Mouse (Mus musculus): ENCODE results near the gene Map3k6. TPM values are rescaled to one million over a fixed set of nuclear protein-coding genes. Genes with fewer than 3 reads are reported as not detected.

The Map3k6 gene
- polyA plus RNA-seq, 1 experiment: 27.9 TPM

DNA sequence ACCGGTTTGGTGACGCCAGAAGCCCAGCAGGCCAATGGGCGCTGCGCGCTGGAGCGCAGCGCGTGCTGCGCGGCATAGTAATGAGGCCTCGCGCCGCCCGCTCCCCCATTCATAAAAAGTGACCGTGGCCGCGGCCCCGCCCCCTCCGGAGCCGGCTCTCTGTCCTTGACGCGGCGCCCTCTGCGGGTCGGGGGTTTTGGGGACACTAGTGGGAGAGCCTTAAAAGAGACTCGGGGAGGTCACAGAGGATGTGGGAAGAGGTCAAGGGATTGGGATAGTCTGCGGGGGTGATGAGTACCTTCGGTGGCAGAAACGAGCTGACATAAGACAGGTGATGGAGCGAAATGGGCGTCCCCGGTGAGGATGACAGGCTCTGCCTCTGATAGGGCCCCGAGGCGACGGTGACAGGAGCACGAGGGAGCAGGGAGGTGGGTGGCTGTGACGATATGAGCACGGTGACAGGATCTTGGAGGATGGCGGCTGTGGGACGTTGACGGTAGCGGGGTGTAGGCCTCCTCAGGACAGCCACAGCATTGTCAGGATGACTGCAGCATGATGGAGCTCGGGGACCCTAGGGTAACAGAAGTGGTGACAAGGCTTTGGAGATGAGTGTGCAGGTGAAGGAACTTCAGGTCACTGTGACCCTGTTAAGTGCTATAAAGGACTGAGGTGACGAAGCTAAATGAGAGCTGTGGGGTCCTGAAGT, 27.9 kb upstream of the Map3k6 start:
- no peak for TF ChIP-seq CTCF (IDR thresholded peaks at IDR 0.05; ENCODE audit: insufficient read depth, low read length)
- TF ChIP-seq POLR2A (IDR thresholded peaks at IDR 0.05; ENCODE audit: borderline replicate concordance, extremely low read depth, low read depth, low read length): no peak
- H3K4me1 ChIP-seq (ENCODE audit: control insufficient read depth, insufficient read depth, low read length): peaks cover 6% of the 10 kb centered on the region
- no peak overlapping the region for H3K4me3 ChIP-seq (replicated peaks; ENCODE audit: extremely low read depth, low read depth, low read length)
- DNase-seq: peak; percentile 80
- 2% methylated on average over 44 of the region's 44 CpGs for WGBS

GRCm38 (mm10) chr4:133213268-133213590, 27.4 kb upstream of the Map3k6 start:
- DNase-seq: no peak
- no peak overlapping the region for H3K4me3 ChIP-seq (replicated peaks; ENCODE audit: extremely low read depth, low read depth, low read length)
- TF ChIP-seq POLR2A (IDR thresholded peaks at IDR 0.05; ENCODE audit: borderline replicate concordance, extremely low read depth, low read depth, low read length): no peak
- no peak for TF ChIP-seq CTCF (IDR thresholded peaks at IDR 0.05; ENCODE audit: insufficient read depth, low read length)
- WGBS: 6% methylated on average over 9 of the region's 9 CpGs
- peaks cover 6% of the 10 kb centered on the region for H3K4me1 ChIP-seq (ENCODE audit: control insufficient read depth, insufficient read depth, low read length)

GRCm38 (mm10) chr4:133213661-133214060, 27.0 kb upstream of the Map3k6 start:
- TF ChIP-seq CTCF (IDR thresholded peaks at IDR 0.05; ENCODE audit: insufficient read depth, low read length) (no peak), POLR2A (IDR thresholded peaks at IDR 0.05; ENCODE audit: borderline replicate concordance, extremely low read depth, low read depth, low read length) (no peak)
- no peak overlapping the region for H3K4me3 ChIP-seq (replicated peaks; ENCODE audit: extremely low read depth, low read depth, low read length)
- DNase-seq: no peak
- WGBS: 37% methylated on average over 10 of the region's 10 CpGs
- H3K4me1 ChIP-seq (ENCODE audit: control insufficient read depth, insufficient read depth, low read length): peaks cover 6% of the 10 kb centered on the region

DNA sequence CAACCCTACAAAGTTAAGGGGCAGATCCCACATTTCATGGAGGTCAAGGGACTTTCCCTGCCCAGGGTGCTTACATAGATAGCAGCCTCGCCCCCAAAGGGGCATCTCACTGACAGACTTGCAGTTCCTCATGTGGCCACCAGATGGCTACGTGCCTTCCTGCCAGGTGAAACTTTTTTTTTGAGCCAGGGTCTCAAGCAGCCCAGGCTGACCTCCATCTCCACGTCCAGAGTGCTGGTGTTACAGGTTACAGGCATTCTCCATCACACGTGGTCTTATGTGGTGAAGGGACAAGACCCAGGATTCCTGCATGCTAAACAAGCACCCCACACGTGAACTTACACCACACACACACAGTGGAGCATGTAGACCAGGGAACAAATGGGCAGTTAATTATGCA, 23.0 kb upstream of the Map3k6 start:
- WGBS: 9% methylated on average over 5 of the region's 5 CpGs
- no peak for TF ChIP-seq POLR2A (IDR thresholded peaks at IDR 0.05; ENCODE audit: borderline replicate concordance, extremely low read depth, low read depth, low read length)
- peak; percentile 92 for TF ChIP-seq CTCF (IDR thresholded peaks at IDR 0.05; ENCODE audit: insufficient read depth, low read length)
- DNase-seq: peak; percentile 67
- Histone ChIP-seq H3K4me1 (ENCODE audit: control insufficient read depth, insufficient read depth, low read length) (peaks cover 8% of the 10 kb centered on the region), H3K4me3 (replicated peaks; ENCODE audit: extremely low read depth, low read depth, low read length) (no peak overlapping the region)

DNA sequence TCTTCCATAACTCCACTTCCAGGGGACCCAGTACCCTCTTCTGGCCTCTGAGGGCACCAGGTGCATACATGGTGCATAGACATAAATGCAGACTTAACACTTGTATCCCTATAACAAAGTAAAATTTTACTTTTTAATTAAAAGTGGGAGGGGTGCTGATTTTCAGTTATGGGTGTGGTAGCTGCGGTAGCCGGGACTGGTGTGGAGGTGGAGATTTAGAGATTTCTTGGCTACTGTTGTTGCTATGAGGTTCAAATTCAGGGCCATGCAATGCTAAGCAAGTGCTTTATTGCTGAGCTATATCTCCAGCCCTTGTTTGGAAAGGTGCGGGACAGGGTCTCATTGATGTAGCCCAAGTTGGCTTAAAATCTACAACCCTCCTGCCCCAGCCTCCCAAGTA, 21.9 kb upstream of the Map3k6 start:
- no peak overlapping the region for H3K4me3 ChIP-seq (replicated peaks; ENCODE audit: extremely low read depth, low read depth, low read length)
- 0 out of 2 replicates have a peak, but pooled peaks cover 2% of the 10 kb centered on the region for H3K4me1 ChIP-seq (ENCODE audit: control insufficient read depth, insufficient read depth, low read length)
- TF ChIP-seq CTCF (IDR thresholded peaks at IDR 0.05; ENCODE audit: insufficient read depth, low read length) (no peak), POLR2A (IDR thresholded peaks at IDR 0.05; ENCODE audit: borderline replicate concordance, extremely low read depth, low read depth, low read length) (no peak)
- DNase-seq: no peak
- WGBS: 74% methylated on average over 3 of the region's 3 CpGs

DNA sequence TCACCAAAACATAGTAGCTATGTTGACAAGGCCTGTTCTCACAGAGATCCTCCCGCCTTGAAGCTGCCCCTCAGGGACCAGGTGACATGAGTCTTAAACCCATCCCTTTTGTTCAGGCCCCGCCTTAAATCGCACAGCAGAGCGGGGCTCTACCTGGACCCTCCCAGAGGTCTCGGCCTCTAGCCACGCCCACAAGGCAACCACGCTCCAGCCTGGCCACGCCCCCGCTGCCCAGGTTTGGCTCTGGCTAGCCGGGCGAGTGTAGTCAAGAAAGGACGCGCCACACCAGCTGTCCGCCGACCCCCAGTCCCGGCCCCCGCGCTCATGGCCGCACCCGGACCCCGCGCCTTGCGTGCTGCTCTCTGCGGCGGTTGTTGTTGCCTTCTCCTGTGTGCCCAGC, 20.0 kb upstream of the Map3k6 start:
- Histone ChIP-seq H3K4me3 (replicated peaks; ENCODE audit: extremely low read depth, low read depth, low read length) (no peak overlapping the region), H3K4me1 (ENCODE audit: control insufficient read depth, insufficient read depth, low read length) (0 out of 2 replicates have a peak, but pooled peaks cover 2% of the 10 kb centered on the region)
- 16% methylated on average over 25 of the region's 25 CpGs for WGBS
- TF ChIP-seq POLR2A (IDR thresholded peaks at IDR 0.05; ENCODE audit: borderline replicate concordance, extremely low read depth, low read depth, low read length): no peak
- no peak for TF ChIP-seq CTCF (IDR thresholded peaks at IDR 0.05; ENCODE audit: insufficient read depth, low read length)
- peak; percentile 64 for DNase-seq

- H3K4me3 ChIP-seq (replicated peaks; ENCODE audit: extremely low read depth, low read depth, low read length): no peak overlapping the region
- no peak for TF ChIP-seq CTCF (IDR thresholded peaks at IDR 0.05; ENCODE audit: insufficient read depth, low read length)
- TF ChIP-seq POLR2A (IDR thresholded peaks at IDR 0.05; ENCODE audit: borderline replicate concordance, extremely low read depth, low read depth, low read length): no peak
- WGBS: 85% methylated on average over 8 of the region's 8 CpGs
- DNase-seq: no peak
- H3K4me1 ChIP-seq (ENCODE audit: control insufficient read depth, insufficient read depth, low read length): 0 out of 2 replicates have a peak, but pooled peaks cover 2% of the 10 kb centered on the region
Observed at GRCm38 (mm10) chr4:133221701-133222100, 18.9 kb upstream of the Map3k6 start.

- no peak for DNase-seq
- Histone ChIP-seq H3K4me3 (replicated peaks; ENCODE audit: extremely low read depth, low read depth, low read length) (no peak overlapping the region), H3K4me1 (ENCODE audit: control insufficient read depth, insufficient read depth, low read length) (0 out of 2 replicates have a peak, but pooled peaks cover 2% of the 10 kb centered on the region)
- 66% methylated on average over 5 of the region's 5 CpGs for WGBS
- no peak for TF ChIP-seq CTCF (IDR thresholded peaks at IDR 0.05; ENCODE audit: insufficient read depth, low read length)
- no peak for TF ChIP-seq POLR2A (IDR thresholded peaks at IDR 0.05; ENCODE audit: borderline replicate concordance, extremely low read depth, low read depth, low read length)
Observed at GRCm38 (mm10) chr4:133223875-133224274, 16.7 kb upstream of the Map3k6 start.

DNA sequence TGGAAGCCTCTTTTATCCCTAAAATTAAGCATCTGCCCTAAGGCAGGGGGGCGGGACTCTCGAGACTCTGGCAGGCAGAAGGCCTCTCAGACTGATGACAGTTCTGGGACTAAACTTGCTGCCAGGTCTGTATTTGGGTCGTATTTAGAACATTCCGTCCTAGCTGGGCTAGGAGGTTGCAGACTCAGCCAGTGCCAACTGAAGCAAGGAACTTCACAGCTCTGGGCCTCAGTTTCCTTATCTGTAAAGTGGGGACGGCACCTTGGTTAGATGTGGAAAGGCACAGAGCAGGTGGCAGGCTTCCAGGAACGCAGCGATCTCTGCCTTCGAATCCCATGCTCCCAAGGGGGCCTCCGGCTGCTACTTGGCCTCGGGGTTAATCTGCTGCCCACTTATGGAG, 14.5 kb upstream of the Map3k6 start:
- DNase-seq: no peak
- WGBS: 58% methylated on average over 10 of the region's 10 CpGs
- Histone ChIP-seq H3K4me3 (replicated peaks; ENCODE audit: extremely low read depth, low read depth, low read length) (no peak overlapping the region), H3K4me1 (ENCODE audit: control insufficient read depth, insufficient read depth, low read length) (no peaks in the 10 kb centered on the region)
- TF ChIP-seq POLR2A (IDR thresholded peaks at IDR 0.05; ENCODE audit: borderline replicate concordance, extremely low read depth, low read depth, low read length) (no peak), CTCF (IDR thresholded peaks at IDR 0.05; ENCODE audit: insufficient read depth, low read length) (no peak)

GRCm38 (mm10) chr4:133227636-133228035, 13.0 kb upstream of the Map3k6 start:
- H3K4me1 ChIP-seq (ENCODE audit: control insufficient read depth, insufficient read depth, low read length): no peaks in the 10 kb centered on the region
- TF ChIP-seq CTCF (IDR thresholded peaks at IDR 0.05; ENCODE audit: insufficient read depth, low read length): no peak
- no peak for TF ChIP-seq POLR2A (IDR thresholded peaks at IDR 0.05; ENCODE audit: borderline replicate concordance, extremely low read depth, low read depth, low read length)
- no peak for DNase-seq
- WGBS: 63% methylated on average over 8 of the region's 8 CpGs
- H3K4me3 ChIP-seq (replicated peaks; ENCODE audit: extremely low read depth, low read depth, low read length): no peak overlapping the region

Data from lung, adult 2 months (tissue).